Mouse (Mus musculus): ENCODE measurements at regions not wholly inside any gene's neighbourhood (a gene's known extent, or its start where the extent isn't known, plus 50 kb on each side); places are given as distances from the start of the nearest gene placed in this dataset.
"Not testable (repeated sequence)": the region's sequence is repeated elsewhere in the genome, so short reads cannot be mapped to it uniquely, and the experiment has no call there.

DNA sequence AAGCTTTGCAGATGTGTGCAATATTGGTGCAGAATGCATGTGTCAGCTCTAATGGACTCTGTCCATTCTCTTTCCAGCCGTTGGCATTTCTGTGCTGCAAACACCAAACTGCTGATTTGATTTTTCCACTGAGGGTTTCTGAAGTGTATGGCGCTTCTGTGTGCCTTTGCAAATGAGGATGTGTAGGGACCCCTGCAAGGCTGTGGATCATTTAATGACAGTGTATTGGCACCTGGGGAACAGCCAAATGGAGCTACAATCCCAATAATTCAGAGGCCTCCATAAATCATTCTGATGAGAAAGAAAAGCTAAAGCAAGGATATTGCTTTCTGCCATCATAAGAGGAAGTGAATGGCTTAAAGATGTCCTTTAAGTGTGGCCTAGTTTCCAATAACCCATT lies 305.9 kb upstream of the Pkdcc start:
- no peak for DNase-seq (ENCODE audit: low spot score)

DNA sequence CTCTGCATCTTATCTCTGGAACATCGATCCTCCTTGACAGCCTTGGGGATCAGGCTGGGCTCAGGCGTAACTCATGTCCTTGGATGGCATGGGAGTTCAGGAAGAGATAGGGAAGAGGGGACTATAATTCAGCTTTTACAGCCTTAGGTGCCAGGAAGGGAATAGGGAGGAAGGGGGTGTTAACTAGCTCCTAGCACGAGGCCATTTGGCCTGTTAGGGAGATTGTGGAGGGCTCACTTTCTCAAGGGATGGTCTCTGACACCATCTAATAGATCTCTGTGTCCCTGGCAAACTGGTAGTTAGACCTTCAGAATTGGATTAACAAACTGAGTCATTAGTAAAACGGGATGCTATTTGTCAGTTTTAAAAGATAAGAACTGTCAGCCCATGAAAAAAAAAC lies 292.1 kb upstream of the Pkdcc start:
- DNase-seq (ENCODE audit: low spot score), result not testable (repeated sequence)

DNA sequence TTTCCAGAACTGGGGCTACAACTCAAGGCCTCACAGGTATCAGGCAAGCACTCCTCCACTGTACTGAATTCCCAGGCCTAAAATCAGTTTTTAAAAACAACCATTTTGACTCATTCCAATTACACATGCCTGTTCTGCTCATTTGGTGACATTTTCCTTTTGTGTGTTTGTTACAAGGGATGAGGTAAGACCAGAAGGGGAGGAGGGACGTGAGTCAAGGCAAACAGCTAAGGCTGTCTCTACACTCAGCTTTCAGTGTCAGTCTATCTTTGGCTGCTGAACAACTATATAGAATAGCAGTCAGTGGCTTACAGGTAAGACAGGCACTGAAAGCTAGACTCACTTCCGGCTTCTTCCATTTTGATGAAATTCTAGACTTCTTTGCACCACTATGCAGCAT lies 289.3 kb upstream of the Pkdcc start:
- no peak for DNase-seq (ENCODE audit: low spot score)

DNA sequence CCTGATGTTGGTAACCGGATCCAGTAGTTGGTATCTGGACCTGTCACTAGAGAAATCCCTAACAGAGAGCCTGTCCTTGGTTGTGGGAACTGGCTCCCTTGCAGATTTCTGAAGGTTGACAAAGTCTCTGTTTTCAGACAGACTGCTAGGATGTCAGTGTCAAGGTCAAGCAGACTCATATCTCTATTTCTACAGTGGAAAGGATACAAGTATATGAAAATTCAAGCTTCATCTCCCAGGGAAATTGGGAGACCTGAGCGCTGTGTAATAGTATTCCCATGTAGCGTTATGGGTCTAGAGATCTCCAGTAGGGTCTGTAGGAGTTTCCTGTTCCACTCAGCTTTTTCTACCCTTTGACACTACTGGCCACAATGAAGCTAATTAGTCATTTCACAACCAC lies 287.4 kb upstream of the Pkdcc start:
- no peak for DNase-seq (ENCODE audit: low spot score)

DNA sequence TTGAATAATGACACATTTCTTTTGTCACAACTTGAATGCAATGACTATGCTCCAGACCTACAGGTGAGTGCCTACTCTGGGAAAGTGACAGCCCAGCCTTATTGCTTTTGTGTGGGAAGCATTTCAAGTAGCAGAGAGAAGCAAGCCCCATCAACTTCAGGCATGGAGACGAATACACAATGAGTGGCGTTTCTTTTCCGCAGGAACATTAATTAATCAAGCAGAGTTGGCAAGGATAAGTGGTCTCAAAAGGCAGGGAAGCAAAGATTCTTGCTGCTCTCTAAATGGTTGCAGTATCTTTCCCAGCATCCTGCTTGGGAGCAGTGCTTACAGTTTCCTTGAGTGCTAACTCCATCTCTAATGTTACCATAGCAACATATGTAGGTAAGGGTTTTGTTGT lies 285.6 kb upstream of the Pkdcc start:
- no peak for DNase-seq (ENCODE audit: low spot score)

- DNase-seq (ENCODE audit: low spot score), result no peak
These were observed 284.4 kb upstream of the Pkdcc start for GRCm38 (mm10) chr17:82930738-82931137.

GRCm38 (mm10) chr17:82931476-82931875 lies 283.6 kb upstream of the Pkdcc start:
- DNase-seq (ENCODE audit: low spot score), result no peak

DNA sequence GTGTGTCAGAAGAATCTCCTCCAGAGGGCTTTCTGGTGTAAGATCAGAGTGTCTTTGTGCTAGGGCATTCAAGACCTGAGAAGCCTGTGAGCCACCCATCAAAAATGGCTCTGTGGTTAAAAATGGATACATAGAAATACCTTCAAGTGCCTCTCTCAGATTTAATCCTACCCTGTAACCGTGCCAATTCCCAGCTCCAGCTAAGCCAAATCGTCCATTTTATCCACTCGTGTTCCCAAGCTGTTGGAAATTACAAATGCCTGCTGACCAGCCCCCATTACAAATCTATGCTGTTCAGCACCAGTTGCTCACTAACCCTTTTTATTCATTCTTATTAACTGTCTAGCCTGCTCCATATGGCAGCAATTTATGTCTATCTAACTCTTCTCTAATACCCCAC lies 278.3 kb upstream of the Pkdcc start:
- no peak for DNase-seq (ENCODE audit: low spot score)

- no peak for DNase-seq (ENCODE audit: low spot score)
These were observed 269.0 kb upstream of the Pkdcc start for GRCm38 (mm10) chr17:82946083-82946482.

- no peak for DNase-seq (ENCODE audit: low spot score)
These were observed 265.3 kb upstream of the Pkdcc start for GRCm38 (mm10) chr17:82949794-82950193.

DNA sequence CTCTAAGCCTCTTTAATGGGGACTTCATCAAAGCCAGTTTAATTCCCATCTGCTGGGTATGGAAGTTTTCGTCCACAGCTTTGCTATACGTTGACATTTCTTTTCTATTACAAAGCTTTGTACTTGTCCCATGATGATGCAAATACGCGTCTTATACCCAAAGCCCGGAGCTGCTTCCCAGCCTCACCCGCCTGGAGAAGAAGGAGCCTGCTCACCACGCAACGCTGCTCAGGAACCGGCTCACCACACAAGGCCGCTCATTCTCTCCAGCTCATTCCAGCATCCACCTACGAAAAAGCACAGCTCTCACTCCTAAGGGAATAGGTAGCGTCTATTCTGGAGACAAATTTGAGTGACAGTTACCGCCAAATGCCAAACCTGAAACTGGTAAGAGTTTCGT lies 264.8 kb upstream of the Pkdcc start:
- no peak for DNase-seq (ENCODE audit: low spot score)

DNA sequence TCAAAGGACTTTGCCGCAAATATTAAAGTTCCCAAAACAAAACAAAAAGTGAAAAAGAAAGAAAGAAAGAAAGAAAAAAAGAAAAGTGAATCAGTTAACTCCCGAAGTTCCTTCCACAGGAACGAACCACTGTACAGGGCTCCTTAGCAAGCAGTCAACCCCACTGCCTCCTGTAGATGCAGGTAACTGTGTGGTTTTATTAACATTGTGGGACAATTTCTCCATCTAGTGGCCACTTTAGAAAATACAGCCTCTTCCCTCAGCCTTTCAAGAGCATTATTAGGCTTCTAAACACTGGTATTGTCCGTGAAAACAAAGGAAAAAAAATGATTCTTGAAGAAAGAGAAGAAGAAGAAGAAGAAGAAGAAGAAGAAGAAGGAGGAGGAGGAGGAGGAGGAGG lies 257.7 kb upstream of the Pkdcc start:
- DNase-seq (ENCODE audit: low spot score), result peak; percentile 3

- DNase-seq (ENCODE audit: low spot score), result no peak
These were observed 251.7 kb upstream of the Pkdcc start for GRCm38 (mm10) chr17:82963374-82963773.

DNA sequence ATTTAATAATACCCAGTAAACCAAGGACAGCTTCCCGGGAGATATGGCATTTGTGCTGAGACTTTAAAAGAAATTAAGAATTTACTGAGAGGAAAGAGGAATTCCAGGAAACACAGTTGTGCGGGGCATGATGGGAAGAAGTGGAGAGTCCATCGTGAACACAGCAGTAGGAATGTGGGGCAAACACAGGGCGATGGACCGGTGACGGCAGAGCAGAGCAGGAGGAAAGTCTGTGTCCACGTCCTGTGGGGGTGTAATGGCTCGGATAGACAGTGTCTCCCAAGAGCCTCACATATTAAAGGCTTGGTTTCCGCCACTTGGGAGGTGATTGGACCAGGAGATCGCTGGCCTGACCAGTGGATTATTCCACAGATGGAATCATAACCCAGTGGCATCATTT lies 215.4 kb upstream of the Pkdcc start:
- DNase-seq (ENCODE audit: low spot score), result no peak

DNA sequence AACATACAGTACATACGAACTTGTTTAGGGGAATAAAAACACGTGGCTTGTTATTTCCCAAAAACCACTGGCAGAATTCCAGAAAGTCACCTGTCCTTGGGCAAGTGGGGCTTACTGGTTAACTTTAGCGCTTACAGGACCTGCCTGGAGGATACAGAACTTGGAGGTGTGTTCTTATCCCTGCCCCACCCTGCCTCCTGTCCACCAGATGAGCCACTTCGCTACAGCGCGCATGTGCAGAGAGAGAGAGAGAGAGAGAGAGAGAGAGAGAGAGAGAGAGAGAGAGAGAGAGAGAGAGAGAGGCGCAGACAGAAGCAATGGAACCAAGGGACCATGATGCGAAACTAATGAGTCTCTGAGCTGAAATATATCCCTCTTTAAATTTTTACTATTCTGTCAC lies 214.7 kb upstream of the Pkdcc start:
- DNase-seq (ENCODE audit: low spot score), result no peak

GRCm38 (mm10) chr17:83001567-83001966 lies 213.5 kb upstream of the Pkdcc start:
- peak; percentile 5 for DNase-seq (ENCODE audit: low spot score)

DNA sequence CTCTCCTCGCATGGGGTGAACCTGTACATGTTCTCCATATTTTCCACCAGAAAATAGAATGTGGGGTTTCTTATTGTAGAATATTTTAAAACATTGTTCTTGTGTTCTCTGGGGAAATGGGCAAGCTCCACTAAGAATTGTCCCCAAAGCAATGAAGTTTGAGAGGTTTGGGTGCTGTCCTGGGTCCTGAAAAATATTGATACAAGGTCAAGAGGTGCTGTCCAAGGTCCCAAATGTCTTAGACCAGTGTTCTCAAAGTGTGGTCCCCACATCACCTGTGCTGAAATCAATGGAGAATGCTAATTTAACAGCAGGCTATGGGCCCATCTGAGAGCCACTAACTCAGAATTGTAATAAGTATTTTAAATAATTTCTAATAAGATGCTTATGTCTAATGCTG lies 204.2 kb upstream of the Pkdcc start:
- DNase-seq (ENCODE audit: low spot score), result peak; percentile 7

- DNase-seq (ENCODE audit: low spot score), result no peak
These were observed 199.4 kb upstream of the Pkdcc start for GRCm38 (mm10) chr17:83015656-83016055.

GRCm38 (mm10) chr17:83016936-83017335 lies 198.2 kb upstream of the Pkdcc start:
- DNase-seq (ENCODE audit: low spot score), result no peak

- DNase-seq (ENCODE audit: low spot score), result no peak
These were observed 195.8 kb upstream of the Pkdcc start for GRCm38 (mm10) chr17:83019267-83019666.

GRCm38 (mm10) chr17:83020576-83020975 lies 194.5 kb upstream of the Pkdcc start:
- DNase-seq (ENCODE audit: low spot score), result no peak

DNA sequence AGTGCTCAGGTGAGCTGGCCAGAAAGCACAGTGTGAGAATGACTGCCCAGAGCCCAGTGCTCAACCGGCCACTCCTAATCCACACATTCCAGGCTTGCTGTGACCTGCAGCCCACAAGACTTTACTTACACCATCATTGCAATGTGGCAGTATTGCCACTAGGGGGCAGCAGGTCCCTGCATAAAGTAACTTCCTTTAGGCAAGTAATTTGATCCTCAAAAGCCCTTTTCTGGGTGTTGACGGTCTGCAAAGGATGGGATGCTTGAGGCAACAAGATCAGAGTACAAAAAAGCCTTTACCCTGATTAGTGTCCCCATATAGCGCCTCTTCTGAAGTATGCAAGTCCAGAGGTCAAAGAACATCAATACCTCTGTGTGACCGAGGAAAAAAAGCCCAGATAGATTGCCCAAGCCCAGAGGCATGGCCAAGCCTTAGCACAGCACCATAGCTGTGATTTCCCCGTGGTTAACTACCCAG lies 189.7 kb upstream of the Pkdcc start:
- DNase-seq (ENCODE audit: low spot score), result peak; percentile 52

DNA sequence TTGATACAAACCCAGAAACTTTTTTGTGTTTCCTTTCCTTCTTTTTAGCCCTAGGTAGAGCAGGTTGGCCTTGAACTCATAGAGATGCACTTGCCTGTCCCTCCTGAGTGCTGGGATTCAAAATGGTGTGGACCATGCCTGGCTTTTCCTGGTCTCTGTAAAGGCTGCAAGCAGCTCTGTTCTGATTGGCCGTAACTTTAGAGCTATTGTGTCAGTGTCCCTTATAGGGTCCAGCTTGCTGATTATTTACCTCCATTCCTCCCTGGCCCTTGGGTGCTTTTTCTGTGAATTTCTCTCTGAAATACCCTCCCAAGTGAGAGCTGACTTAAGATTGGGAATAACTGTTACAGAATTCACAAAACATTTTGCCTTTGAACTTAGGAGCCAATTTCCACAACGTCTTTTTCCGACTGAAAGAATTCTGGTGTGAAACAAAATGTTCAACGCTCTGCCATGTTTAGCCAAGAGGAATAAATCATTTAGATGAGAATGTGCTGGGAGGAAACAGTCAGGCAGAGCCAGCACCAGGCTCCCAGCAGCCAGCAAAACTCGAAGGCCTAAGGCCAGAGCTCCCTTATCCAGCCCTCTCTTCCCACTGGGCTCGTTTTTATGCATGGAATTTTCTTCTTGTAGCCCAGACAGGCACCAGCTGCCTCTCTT lies 180.0 kb upstream of the Pkdcc start:
- DNase-seq (ENCODE audit: low spot score), result no peak

- no peak for DNase-seq (ENCODE audit: low spot score)
These were observed 179.5 kb upstream of the Pkdcc start for GRCm38 (mm10) chr17:83035574-83035918.

GRCm38 (mm10) chr17:83039563-83039962 lies 175.5 kb upstream of the Pkdcc start:
- DNase-seq (ENCODE audit: low spot score), result no peak

Measured in c-Kit-positive CD71-positive TER-119-positive erythroid progenitor cells, embryonic 14.5 days (primary cell).